Mouse (Mus musculus): Measurements from ENCODE around the gene Defb28.

DNA sequence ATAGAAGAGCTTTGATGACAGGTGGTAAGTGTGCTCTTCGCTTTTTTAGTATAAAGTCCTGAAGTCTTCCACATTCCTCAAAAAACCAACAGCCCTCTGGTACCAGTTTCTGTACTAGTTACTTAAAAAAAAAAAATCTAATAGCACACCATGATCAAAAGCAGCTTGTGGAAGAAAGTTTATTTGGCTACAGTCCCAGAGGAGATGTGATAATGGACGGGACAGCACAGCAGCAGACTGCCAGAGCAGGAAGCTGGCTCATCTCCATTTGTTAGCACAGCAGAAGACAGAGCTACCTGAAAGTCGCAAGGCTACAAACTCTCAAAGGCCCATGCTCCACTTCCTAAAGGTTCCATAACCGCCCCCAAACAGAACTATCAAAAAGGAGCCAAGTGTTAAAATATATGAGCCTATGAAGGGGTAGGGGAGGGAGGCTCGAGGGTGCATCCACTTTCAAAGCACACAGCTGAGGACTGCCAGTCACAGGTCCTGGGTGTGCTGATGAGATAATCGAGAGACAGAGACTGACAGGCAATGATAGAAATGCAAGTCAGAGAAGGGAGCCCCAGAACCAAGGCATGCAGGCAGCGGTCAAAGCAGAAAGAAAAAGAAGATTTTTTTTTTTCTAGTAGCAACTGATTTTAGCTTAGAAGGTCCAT lies 17.7 kb upstream of the Defb28 start:
- TF ChIP-seq CTCF (IDR thresholded peaks at IDR 0.05; ENCODE audit: low read depth, low read length) (no peak), POLR2A (IDR thresholded peaks at IDR 0.05; ENCODE audit: borderline replicate concordance, low read depth, low read length) (no peak)

Measured in bone marrow macrophage, adult 2 months (primary cell).